Mouse (Mus musculus) liver, adult 2 months (tissue): ENCODE measurements around the gene Pyroxd2. TPM values are rescaled to one million over a fixed set of nuclear protein-coding genes. Genes with fewer than 3 reads are reported as not detected.
A peak's percentile ranks its signal among the peaks of the same experiment; 100 is the strongest.
"Not testable (repeated sequence)": the region's sequence is repeated elsewhere in the genome, so short reads cannot be mapped to it uniquely, and the experiment has no call there.

Experiments
- DNase-seq: peaks from one replicate; pipeline ENCODE4 v3.0.0-alpha.2; 2011; ENCODE audit warnings: low read depth, low spot score; ENCODE audit errors: extremely low read depth
- H3K27ac ChIP-seq: fragments of 200-500 bp; replicated peaks from 2 replicates; pipeline ENCODE4 v1.5.1; 2012; ENCODE audit warnings: low read depth, mild to moderate bottlenecking, control low read depth, inconsistent platforms, low read length; ENCODE audit not compliant: insufficient read depth
- H3K27me3 ChIP-seq: fragments of 200-500 bp; 2 replicates; pipeline ENCODE4 v1.6.1; 2012; ENCODE audit warnings: mild to moderate bottlenecking, moderate library complexity, low read length, inconsistent platforms; ENCODE audit not compliant: control insufficient read depth, insufficient read depth
- H3K36me3 ChIP-seq: fragments of 200-500 bp; 2 replicates; pipeline ENCODE4 v1.6.1; 2012; ENCODE audit warnings: low read length, inconsistent platforms; ENCODE audit not compliant: control insufficient read depth, insufficient read depth
- H3K4me1 ChIP-seq: fragments of 200-500 bp; 2 replicates; pipeline ENCODE4 v1.6.1; 2011; ENCODE audit warnings: low read length; ENCODE audit not compliant: control insufficient read depth, insufficient read depth
- H3K4me3 ChIP-seq: fragments of 200-500 bp; 2 replicates; pipeline ENCODE4 v1.5.1; 2011; ENCODE audit warnings: low read depth, mild to moderate bottlenecking, control low read depth, low read length, moderate library complexity; ENCODE audit not compliant: insufficient read depth
- H3K79me2 ChIP-seq: fragments of 200-500 bp; 2 replicates; pipeline ENCODE4 v1.6.1; 2012; ENCODE audit warnings: inconsistent platforms, mild to moderate bottlenecking, low read length, moderate library complexity; ENCODE audit not compliant: control insufficient read depth, insufficient read depth
- H3K9ac ChIP-seq: fragments of 200-500 bp; 2 replicates; pipeline ENCODE4 v1.6.1; 2012; ENCODE audit warnings: low read depth, mild to moderate bottlenecking, control low read depth, inconsistent platforms, low read length
- CTCF ChIP-seq: fragments of 200-500 bp; IDR thresholded peaks from 2 replicates; pipeline ENCODE4 v1.5.1; 2011; ENCODE audit warnings: low read depth, low read length, control low read depth
- POLR2A ChIP-seq: fragments of 200-500 bp; IDR thresholded peaks from 2 replicates; pipeline ENCODE4 v1.6.1; 2011; ENCODE audit warnings: low read length, control low read depth; ENCODE audit not compliant: insufficient read depth; ENCODE audit errors: extremely low read depth
- WGBS: fragments of 180-500 bp; shearing (Covaris S2); methylation state at CpG from one replicate; pipeline ENCODE4 v1.1.7; 2018; 5-methylcytosine and 5-hydroxymethylcytosine counted together
- polyA plus RNA-seq: library from polyadenylated mRNA; depleted of rRNA; stranded (reverse); fragments of >200 nt; gene quantifications from 2 replicates; pipeline ENCODE4 v1.2.3, GENCODE M21; 2012
- total RNA-seq: library from RNA; depleted of rRNA; stranded (reverse); fragments of >200 nt; gene quantifications from 2 replicates; pipeline ENCODE4 v1.2.3, GENCODE M21; 2014

Gene Pyroxd2
- total and polyA plus RNA-seq, 2 experiments = 6.6 to 18.3 TPM

DNA sequence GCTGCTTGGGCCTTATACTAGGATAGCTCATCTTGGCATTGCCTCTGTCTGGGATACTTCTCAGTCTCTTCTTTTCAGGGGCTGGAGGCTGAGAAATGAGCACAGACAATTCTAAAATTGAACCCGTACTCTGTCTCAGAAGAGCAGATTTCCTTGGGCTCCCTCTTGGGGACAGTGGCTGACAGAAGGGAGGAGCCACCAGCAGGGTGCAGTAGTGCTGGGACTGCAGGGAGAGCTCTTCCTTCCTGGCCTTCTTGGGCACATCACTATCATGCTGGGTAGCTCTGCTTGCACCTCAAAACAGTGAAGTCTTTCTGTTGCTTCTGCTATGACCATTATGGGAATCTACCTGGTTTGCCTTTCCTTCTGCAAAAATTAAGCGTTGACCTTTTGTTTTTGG, 32.6 kb upstream of the Pyroxd2 start:
- Histone ChIP-seq H3K36me3 (no peaks in the 10 kb centered on the region), H3K79me2 (no peaks in the 10 kb centered on the region), H3K4me3 (no peak overlapping the region), H3K27me3 (no peaks in the 10 kb centered on the region), H3K27ac (no peak overlapping the region), H3K9ac (no peak overlapping the region), H3K4me1 (no peaks in the 10 kb centered on the region)
- DNase-seq = no peak
- peak; percentile 41; the same call in 1 of the 2 replicates for TF ChIP-seq CTCF
- TF ChIP-seq POLR2A = no peak
- whole genome bisulfite sequencing = 35% methylated on average over 2 of the region's 2 CpGs

DNA sequence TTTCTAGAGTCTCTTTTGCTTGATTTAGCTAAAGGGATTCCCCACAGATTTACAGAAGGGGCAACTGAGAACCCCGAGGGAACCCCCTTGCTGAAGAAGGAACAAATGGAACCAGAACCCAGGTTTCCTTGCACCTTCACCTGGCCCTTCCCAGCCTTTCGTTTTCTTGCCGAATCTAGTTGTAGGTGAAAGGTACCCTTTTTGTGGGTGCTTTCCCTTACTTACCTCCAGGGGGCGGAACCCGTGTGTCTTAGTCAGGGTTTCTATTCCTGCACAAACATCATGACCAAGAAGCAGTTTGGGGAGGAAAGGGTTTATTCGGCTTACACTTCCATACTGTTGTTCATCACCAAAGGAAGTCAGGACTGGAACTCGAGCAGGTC, 27.6 kb upstream of the Pyroxd2 start:
- Histone ChIP-seq H3K4me3 (peak overlapping the region; percentile 67), H3K9ac (peak overlapping the region; percentile 75)
- H3K27ac ChIP-seq, H3K27me3 ChIP-seq, H3K79me2 ChIP-seq, DNase-seq, H3K36me3 ChIP-seq, H3K4me1 ChIP-seq: not testable (repeated sequence)
- WGBS = 55% methylated on average over 7 of the region's 7 CpGs

DNA sequence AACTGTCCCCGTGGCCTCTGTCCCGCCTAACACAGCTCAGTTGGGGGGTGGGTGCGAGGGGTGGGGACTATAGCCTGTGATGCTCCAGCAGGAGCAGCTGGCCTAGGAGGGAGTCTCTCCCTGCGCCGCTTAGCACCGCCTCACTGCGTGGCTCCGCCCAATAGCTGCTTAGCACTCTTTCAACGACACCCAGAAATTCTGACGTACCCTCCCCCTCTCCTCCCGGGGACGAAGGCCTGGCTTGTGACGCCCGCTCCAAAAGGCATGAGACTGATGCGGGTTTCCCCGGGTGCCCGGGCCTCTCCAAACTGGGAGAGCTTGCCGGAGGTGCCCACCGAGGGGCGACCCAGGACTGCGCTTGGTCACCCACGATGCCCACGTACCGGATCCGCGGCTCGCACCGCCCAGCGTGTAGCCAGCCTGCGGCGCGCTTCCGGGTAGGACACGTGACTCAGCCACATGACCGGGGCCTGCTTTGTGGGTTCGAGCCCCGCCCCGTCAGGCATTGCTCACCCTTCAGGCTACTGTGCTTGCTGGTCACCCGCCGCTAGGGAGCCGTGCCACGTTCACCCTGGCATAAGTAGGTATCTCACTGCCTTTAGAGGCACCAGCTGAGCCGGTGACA, 27.1 kb upstream of the Pyroxd2 start, which contains the start of gene Hps1:
Gene Hps1 (minus strand): TSS at position 448 of the 625 bp plus-strand sequence.
- H3K9ac ChIP-seq = peak within 1 kb of the TSS; percentile 75
- WGBS = 1% methylated on average over 43 of the region's 43 CpGs
- no peaks in the 10 kb centered on the region for H3K36me3 ChIP-seq
- no peaks in the 10 kb centered on the region for H3K79me2 ChIP-seq
- 0 out of 2 replicates have a peak, but pooled peaks have one; percentile 27 for TF ChIP-seq POLR2A
- peak; percentile 18; the same call in 1 of the 2 replicates for TF ChIP-seq CTCF
- H3K4me3 ChIP-seq = peak within 1 kb of the TSS; percentile 67
- DNase-seq = peak; percentile 73
- peaks cover 2% of the 10 kb centered on the region; the same call in 1 of the 2 replicates for H3K4me1 ChIP-seq
- no peaks in the 10 kb centered on the region for H3K27me3 ChIP-seq
- H3K27ac ChIP-seq = peak within 1 kb of the TSS; percentile 51; the same call in 1 of the 2 replicates

DNA sequence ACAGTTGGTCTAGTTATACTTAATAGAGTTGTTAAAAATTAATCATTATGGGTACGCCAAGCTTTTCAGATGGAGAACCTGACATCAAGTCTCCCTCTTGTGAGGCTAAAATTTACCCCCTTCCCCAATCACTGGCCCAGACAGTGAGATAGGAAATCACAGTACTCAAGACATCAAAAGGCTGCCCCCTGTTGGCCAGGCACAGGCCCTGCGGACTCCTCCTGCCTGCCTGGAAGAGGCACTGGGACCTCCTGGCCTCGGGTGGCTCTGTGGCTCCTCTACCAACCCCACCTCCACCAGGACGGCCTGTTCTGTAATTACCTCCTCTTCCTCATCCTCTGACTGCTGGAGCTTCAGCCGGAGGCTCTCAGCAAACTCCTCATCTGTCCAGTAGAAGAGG, 25.2 kb upstream of the Pyroxd2 start:
- Histone ChIP-seq H3K9ac (no peak overlapping the region), H3K36me3 (no peaks in the 10 kb centered on the region), H3K27ac (no peak overlapping the region), H3K4me1 (peaks cover 2% of the 10 kb centered on the region; the same call in 1 of the 2 replicates), H3K4me3 (no peak overlapping the region), H3K27me3 (no peaks in the 10 kb centered on the region), H3K79me2 (no peaks in the 10 kb centered on the region)
- DNase-seq = no peak
- 75% methylated on average over 5 of the region's 5 CpGs for WGBS
- TF ChIP-seq CTCF (peak; percentile 65), POLR2A (no peak)

DNA sequence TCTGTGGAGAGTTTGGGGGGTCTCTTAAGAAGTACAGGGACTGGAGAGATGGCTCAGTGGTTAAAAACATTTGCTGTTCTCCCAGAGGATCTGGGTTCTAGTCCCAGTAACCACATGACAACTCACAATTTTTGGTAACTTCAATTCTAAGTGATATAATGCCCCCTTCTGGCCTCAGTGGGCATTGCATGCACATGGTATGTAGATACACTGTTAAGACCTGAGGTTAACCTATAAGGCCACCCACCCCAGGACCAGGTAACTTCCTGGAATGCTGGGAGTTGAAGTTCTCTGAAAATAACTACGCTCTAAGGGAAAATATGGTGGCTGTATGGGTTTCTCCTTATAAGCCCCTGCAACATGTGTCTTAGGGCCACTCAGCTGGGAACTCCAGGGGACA, 24.2 kb upstream of the Pyroxd2 start:
- H3K4me3 ChIP-seq = no peak overlapping the region
- WGBS = 97% methylated on average over 1 of the region's 1 CpGs
- no peaks in the 10 kb centered on the region for H3K79me2 ChIP-seq
- peaks cover 2% of the 10 kb centered on the region; the same call in 1 of the 2 replicates for H3K4me1 ChIP-seq
- H3K27me3 ChIP-seq = no peaks in the 10 kb centered on the region
- TF ChIP-seq POLR2A (no peak), CTCF (peak; percentile 38; the same call in 1 of the 2 replicates)
- DNase-seq = peak; percentile 32
- H3K36me3 ChIP-seq = no peaks in the 10 kb centered on the region
- H3K9ac ChIP-seq = no peak overlapping the region
- no peak overlapping the region for H3K27ac ChIP-seq

DNA sequence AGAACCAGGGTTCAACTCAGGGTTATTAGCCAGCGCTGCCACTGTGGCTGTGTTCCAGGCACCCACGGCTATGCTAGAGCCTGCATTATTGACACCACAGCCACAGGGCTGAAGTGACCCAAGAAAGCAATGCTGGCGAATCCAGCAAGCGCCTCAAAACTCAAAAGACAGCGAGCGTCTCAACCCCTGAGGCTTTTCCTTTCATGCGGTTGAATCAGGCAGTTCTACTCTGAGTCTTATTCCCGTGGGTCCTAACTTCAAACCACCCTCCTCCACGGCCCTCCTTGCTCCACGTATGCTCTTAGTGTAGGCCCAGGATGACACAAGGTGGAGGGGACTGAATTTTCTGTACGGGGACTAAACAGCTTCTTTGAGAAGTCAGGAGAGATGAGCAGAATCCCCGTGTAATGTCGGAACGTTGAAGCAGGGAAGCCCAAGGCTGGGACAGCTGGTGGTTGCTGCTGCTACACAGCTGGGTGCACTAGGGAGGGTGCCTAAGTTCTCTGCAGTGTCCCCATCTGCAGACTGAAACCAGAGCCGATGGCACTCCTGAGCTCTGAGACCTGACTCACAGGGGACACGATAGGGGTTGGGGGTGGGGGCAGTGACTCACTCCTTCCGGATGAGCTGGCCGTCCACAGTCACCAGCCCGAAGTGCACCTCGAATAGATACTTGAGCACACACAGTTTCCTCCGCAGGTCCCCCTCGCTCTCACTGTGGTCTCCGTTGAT, 17.7 kb upstream of the Pyroxd2 start:
- no peaks in the 10 kb centered on the region for H3K27me3 ChIP-seq
- TF ChIP-seq CTCF (no peak), POLR2A (no peak)
- H3K79me2 ChIP-seq = no peaks in the 10 kb centered on the region
- DNase-seq = no peak
- no peak overlapping the region for H3K9ac ChIP-seq
- no peak overlapping the region for H3K27ac ChIP-seq
- H3K4me3 ChIP-seq = no peak overlapping the region
- H3K4me1 ChIP-seq = no peaks in the 10 kb centered on the region
- 91% methylated on average over 23 of the region's 23 CpGs for WGBS
- H3K36me3 ChIP-seq = no peaks in the 10 kb centered on the region; the same call in 1 of the 2 replicates
